Mouse (Mus musculus) forebrain, postnatal 0 days (tissue): ENCODE results near the gene Epop. TPM values are rescaled to one million over a fixed set of nuclear protein-coding genes. Genes with fewer than 3 reads are reported as not detected.
"Not testable (repeated sequence)": the region's sequence is repeated elsewhere in the genome, so short reads cannot be mapped to it uniquely, and the experiment has no call there.

Source experiments
- ATAC-seq: fragments of 200-750 bp; cut with Nextera tagmentation; 2 replicates; pipeline ENCODE4 v1.8.0; 2017; ENCODE audit warnings: mild to moderate bottlenecking, moderate library complexity
- DNase-seq: peaks from one replicate; pipeline ENCODE4 v3.0.0-alpha.2; 2015
- H3K27ac ChIP-seq: fragments of 300-500 bp; sonication (generic); 2 replicates; pipeline ENCODE4 v1.5.1; 2014; ENCODE audit warnings: low read depth, mild to moderate bottlenecking, antibody characterized with exemption, low read length, moderate library complexity, mixed read lengths
- H3K27me3 ChIP-seq: fragments of 300-500 bp; sonication (generic); 2 replicates; pipeline ENCODE4 v1.6.1; 2014; ENCODE audit warnings: mild to moderate bottlenecking, low read length, mixed read lengths; ENCODE audit not compliant: insufficient read depth
- H3K36me3 ChIP-seq: fragments of 300-500 bp; sonication (generic); 2 replicates; pipeline ENCODE4 v1.6.1; 2014; ENCODE audit warnings: mild to moderate bottlenecking, moderate library complexity; ENCODE audit not compliant: insufficient read depth
- H3K4me1 ChIP-seq: fragments of 300-500 bp; sonication (generic); 2 replicates; pipeline ENCODE4 v1.6.1; 2014; ENCODE audit warnings: antibody characterized with exemption; ENCODE audit not compliant: insufficient read depth
- H3K4me2 ChIP-seq: fragments of 300-500 bp; sonication (generic); 2 replicates; pipeline ENCODE4 v1.6.1; 2014; ENCODE audit warnings: low read depth, mild to moderate bottlenecking, moderate library complexity
- H3K4me3 ChIP-seq: fragments of 300-500 bp; sonication (generic); 2 replicates; pipeline ENCODE4 v1.5.1; 2014; ENCODE audit warnings: low read depth, low read length, mixed read lengths
- H3K9ac ChIP-seq: fragments of 300-500 bp; sonication (generic); 2 replicates; pipeline ENCODE4 v1.6.1; 2014; ENCODE audit warnings: mild to moderate bottlenecking
- H3K9me3 ChIP-seq: fragments of 300-500 bp; sonication (generic); 2 replicates; pipeline ENCODE4 v1.6.1; 2016; ENCODE audit warnings: low read length
- CTCF ChIP-seq: sonication (generic); IDR thresholded peaks from 2 replicates; pipeline ENCODE4 v1.5.1; 2016; ENCODE audit warnings: antibody characterized with exemption, control low read depth, low read depth
- WGBS: fragments of 180-500 bp; shearing (Covaris S2); extraction: QIAGEN DNeasy Blood & Tissue Kit; methylation state at CpG from one replicate; pipeline ENCODE4 v1.1.7; 2014; 5-methylcytosine and 5-hydroxymethylcytosine counted together
- polyA plus RNA-seq: library from polyadenylated mRNA; unstranded; fragments of >200 nt; fragmentation: Nextera tagmentation; extraction: Ambion mirVana; gene quantifications from 2 replicates; pipeline ENCODE4 v1.2.1, GENCODE M21; 2015
- total RNA-seq: library from RNA; depleted of rRNA; stranded (reverse); fragments of >200 nt; gene quantifications from 2 replicates; pipeline ENCODE4 v1.2.3, GENCODE M21; 2014

Gene Epop
- total and polyA plus RNA-seq, 2 experiments from 2014 or later: 3.6 to 6.8 TPM

DNA sequence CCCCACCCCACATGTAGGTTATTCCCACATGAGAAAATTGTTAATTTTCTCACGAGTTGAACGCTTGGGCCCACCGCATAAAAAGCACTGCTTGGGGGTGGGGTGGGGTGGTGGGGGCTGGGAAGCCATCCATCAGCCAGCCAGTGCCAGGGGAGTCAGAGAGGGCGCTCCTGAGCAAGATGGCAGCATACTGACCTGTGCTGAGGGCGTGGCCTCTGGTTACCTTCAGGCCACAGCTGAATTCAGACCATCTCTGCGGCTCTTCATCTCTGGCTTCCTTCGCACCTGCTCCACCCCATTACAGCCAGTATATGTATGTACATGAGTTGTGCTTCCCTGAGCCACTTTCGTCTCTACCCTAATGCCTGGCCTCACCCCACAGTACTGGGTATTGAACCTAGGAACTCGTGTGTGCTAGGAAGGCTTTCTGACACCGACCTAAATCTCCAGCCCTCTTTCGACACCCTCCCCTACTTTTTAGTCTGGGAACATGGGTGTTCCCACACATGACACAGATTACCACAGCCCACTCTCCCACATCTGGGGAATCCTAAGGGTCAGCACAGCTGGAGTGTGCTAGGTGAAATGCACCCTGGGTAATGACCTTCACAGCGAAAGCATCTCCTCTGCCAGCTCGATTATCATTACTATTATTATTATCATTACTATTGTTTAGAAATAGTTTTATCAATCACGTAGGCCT lies 26.9 kb upstream of the Epop start:
- H3K9me3 ChIP-seq: no peaks in the 10 kb centered on the region
- no peaks in the 10 kb centered on the region for H3K36me3 ChIP-seq
- 0 out of 2 replicates have a peak, but pooled peaks cover 7% of the 10 kb centered on the region for H3K27me3 ChIP-seq
- H3K4me1 ChIP-seq: peaks cover 9% of the 10 kb centered on the region; the same call in 1 of the 2 replicates
- no peak overlapping the region for H3K4me3 ChIP-seq
- H3K4me2 ChIP-seq: no peak overlapping the region
- no peak overlapping the region for H3K9ac ChIP-seq
- no peak overlapping the region for H3K27ac ChIP-seq
- ATAC-seq (no peak), DNase-seq (no peak)
- WGBS: 73% methylated on average over 14 of the region's 14 CpGs
- TF ChIP-seq CTCF: no peak

DNA sequence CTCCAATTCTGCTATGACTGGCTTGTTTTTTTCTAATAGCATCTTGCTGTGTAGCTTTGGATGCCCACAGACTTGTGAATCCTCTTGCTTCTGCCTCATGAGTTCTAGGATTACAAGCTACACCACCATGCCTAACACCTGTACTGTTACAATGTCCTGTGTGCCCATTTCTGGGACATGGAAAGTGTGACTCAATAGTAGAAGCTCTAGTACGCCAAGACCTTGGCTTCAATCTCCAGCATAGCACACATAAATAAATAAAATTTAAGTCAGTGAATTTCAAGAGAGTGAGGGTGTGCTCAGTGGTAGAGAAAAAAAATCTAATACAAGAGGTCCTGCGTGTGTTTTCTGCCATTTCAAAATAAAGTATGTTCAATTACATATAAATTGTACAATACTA lies 24.7 kb upstream of the Epop start:
- 94% methylated on average over 2 of the region's 2 CpGs for WGBS
- Histone ChIP-seq H3K36me3 (no peaks in the 10 kb centered on the region), H3K9ac (no peak overlapping the region), H3K4me2 (no peak overlapping the region), H3K27me3 (no peaks in the 10 kb centered on the region), H3K9me3 (no peaks in the 10 kb centered on the region), H3K27ac (no peak overlapping the region), H3K4me1 (no peaks in the 10 kb centered on the region), H3K4me3 (no peak overlapping the region)
- TF ChIP-seq CTCF: no peak
- no peak for ATAC-seq
- DNase-seq: no peak

DNA sequence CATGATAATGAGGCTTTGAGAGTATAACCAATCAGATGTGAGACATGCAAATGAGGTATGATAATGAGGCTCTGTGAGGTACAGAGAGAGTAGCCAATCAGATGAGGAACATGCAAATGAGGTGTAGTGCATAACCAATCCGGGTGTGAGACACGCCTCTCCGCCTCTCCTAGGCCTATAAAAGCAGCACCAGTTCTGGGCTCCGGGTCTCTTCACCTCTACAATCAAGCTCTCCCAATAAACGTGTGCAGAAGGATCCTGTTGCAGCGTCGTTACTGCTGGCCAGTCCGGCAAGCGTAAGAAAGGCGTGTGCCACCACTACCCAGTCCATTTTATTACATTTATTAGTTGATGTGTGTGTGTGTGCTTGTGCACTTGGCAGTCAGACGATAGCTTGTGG lies 23.9 kb upstream of the Epop start:
- not testable (repeated sequence) for H3K4me1 ChIP-seq, H3K4me2 ChIP-seq, H3K9me3 ChIP-seq, H3K4me3 ChIP-seq, ATAC-seq, DNase-seq, H3K36me3 ChIP-seq, H3K27me3 ChIP-seq, H3K27ac ChIP-seq, H3K9ac ChIP-seq
- WGBS: 91% methylated on average over 11 of the region's 11 CpGs

DNA sequence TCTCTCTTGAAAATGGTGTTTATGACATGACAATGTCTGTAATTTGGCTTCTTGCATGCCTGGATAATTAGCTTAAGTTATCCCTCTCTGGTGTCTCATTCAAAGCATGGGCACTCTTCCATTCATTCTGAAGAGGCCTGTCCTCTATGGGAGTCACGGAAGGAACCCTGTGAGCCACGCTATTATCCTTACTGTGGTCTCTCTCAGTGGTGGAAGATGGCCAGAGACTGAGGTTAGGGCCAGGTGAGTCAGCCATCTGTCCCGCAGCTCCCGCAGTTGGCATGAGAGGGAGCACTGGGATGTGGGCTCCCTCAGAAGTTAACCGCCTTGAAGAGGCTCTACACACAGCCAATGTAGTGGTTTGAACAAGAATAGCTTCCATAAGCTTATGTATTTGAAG lies 20.8 kb upstream of the Epop start:
- no peaks in the 10 kb centered on the region for H3K4me1 ChIP-seq
- H3K9me3 ChIP-seq: no peaks in the 10 kb centered on the region
- no peaks in the 10 kb centered on the region for H3K36me3 ChIP-seq
- H3K27me3 ChIP-seq: no peaks in the 10 kb centered on the region
- H3K4me3 ChIP-seq: no peak overlapping the region
- no peak overlapping the region for H3K9ac ChIP-seq
- H3K4me2 ChIP-seq: no peak overlapping the region
- DNase-seq: no peak
- ATAC-seq: no peak
- H3K27ac ChIP-seq: no peak overlapping the region
- 47% methylated on average over 5 of the region's 5 CpGs for WGBS
- no peak for TF ChIP-seq CTCF

DNA sequence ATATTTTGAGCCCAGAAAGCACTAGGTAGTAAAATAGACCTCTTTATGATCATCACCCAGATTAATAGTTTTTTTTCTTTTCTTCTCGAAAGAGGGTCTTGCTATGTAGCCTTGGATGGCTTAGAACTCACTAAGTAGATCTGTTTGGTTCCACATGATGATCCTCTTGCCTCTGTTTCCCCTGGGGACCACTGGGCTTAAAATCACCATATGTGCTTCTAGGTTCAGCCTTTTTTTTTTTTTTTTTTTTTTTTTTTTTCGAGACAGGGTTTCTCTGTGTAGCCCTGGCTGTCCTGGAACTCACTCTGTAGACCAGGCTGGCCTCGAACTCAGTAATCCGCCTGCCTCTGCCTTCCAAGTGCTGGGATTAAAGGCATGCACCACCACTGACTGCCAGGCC lies 19.0 kb upstream of the Epop start:
- not testable (repeated sequence) for H3K4me3 ChIP-seq, H3K27me3 ChIP-seq, H3K9me3 ChIP-seq, ATAC-seq, H3K9ac ChIP-seq, DNase-seq, H3K27ac ChIP-seq, H3K4me1 ChIP-seq, H3K4me2 ChIP-seq, H3K36me3 ChIP-seq
- 77% methylated on average over 4 of the region's 4 CpGs for WGBS

DNA sequence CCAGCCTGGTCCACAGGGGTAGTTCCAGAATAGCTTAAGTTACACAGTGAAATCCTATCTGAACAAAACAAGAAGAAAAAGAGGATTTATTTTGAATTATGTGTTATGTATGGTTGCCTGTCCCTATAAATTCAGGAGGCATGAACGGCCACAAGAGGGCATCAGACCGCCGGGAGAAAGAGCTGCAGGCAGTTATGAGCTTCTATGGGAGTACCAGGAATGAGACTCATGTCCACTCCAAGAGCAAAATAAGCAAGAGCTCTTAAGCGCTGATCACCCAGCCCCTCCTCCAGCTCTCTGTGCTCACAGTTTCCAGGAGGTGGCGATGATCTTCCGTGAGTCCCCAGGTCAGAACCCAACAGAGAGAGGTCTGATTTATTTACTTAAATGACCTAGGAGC lies 15.3 kb upstream of the Epop start:
- Histone ChIP-seq H3K36me3 (no peaks in the 10 kb centered on the region), H3K9me3 (no peaks in the 10 kb centered on the region), H3K4me3 (no peak overlapping the region), H3K4me1 (no peaks in the 10 kb centered on the region), H3K9ac (no peak overlapping the region), H3K4me2 (no peak overlapping the region), H3K27ac (no peak overlapping the region), H3K27me3 (no peaks in the 10 kb centered on the region)
- 2% methylated on average over 6 of the region's 6 CpGs for WGBS
- peak; percentile 77 for TF ChIP-seq CTCF
- DNase-seq (peak; percentile 74), ATAC-seq (no peak)

DNA sequence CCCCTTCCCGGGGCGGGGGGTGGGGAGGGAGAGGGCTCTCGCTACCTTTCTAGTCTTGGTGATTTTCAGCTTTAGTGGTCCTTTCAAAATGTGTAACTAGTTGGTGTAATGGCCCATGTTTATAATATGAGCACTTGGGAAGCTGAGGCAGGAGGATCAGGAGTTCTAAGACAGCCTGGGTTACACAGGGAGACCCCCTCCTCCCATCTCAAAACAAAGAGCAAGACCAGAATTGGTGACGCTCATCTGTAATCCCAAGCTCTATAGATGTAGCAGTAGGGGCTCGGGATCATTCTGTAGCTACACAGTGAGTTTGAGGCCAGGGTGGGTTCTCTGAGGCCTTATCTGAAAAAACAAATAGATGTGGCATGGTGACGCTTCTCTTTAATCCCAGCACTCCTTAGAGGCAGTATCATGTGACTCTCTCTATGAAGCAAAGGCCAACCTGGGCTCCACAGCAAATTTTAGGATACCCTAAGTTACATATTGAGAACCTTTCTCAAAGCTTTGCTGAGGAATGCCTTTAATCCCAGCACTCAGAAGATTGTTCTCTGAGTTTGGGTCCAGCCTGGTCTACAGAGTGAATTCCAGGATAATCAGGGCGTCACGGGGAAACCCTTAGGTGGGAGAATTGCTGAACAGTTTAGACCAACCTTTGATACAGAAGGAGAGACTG lies 14.0 kb upstream of the Epop start:
- no peak for ATAC-seq
- Histone ChIP-seq H3K9me3 (no peaks in the 10 kb centered on the region), H3K27me3 (no peaks in the 10 kb centered on the region), H3K4me1 (no peaks in the 10 kb centered on the region), H3K36me3 (no peaks in the 10 kb centered on the region), H3K9ac (no peak overlapping the region), H3K4me2 (no peak overlapping the region), H3K4me3 (no peak overlapping the region), H3K27ac (no peak overlapping the region)
- WGBS: 85% methylated on average over 8 of the region's 8 CpGs
- TF ChIP-seq CTCF: no peak
- no peak for DNase-seq
